Mouse (Mus musculus): ENCODE results near the gene Aldh3b3.
"Not testable (repeated sequence)": the region's sequence is repeated elsewhere in the genome, so short reads cannot be mapped to it uniquely, and the experiment has no call there.

GRCm38 (mm10) chr19:3974608-3975007, 16.2 kb downstream of the Aldh3b3 start:
- TF ChIP-seq POLR2A (IDR thresholded peaks at IDR 0.05; ENCODE audit: low read depth, low read length); ZNF384 (IDR thresholded peaks at IDR 0.05; ENCODE audit: low read depth, low read length); CTCF (conservative IDR thresholded peaks at IDR 0.05 in 1 of 2, IDR thresholded peaks at IDR 0.05 in 1 of 2; ENCODE audit: low read depth in 2 of 2, low read length in 2 of 2); EP300 (IDR thresholded peaks at IDR 0.05; ENCODE audit: low read length); E2F4 (IDR thresholded peaks at IDR 0.05; ENCODE audit: insufficient replicate concordance, low read depth, low read length); ZKSCAN1 (IDR thresholded peaks at IDR 0.05; ENCODE audit: borderline replicate concordance, low read depth, low read length); CHD1 (IDR thresholded peaks at IDR 0.05; ENCODE audit: low read depth, low read length); MAX (IDR thresholded peaks at IDR 0.05; ENCODE audit: low read length); MAZ (IDR thresholded peaks at IDR 0.05; ENCODE audit: low read depth, low read length): not testable (repeated sequence)
